Comparison of ENCODE assay signal across 8 mouse cellular contexts in the genomic region with DNA sequence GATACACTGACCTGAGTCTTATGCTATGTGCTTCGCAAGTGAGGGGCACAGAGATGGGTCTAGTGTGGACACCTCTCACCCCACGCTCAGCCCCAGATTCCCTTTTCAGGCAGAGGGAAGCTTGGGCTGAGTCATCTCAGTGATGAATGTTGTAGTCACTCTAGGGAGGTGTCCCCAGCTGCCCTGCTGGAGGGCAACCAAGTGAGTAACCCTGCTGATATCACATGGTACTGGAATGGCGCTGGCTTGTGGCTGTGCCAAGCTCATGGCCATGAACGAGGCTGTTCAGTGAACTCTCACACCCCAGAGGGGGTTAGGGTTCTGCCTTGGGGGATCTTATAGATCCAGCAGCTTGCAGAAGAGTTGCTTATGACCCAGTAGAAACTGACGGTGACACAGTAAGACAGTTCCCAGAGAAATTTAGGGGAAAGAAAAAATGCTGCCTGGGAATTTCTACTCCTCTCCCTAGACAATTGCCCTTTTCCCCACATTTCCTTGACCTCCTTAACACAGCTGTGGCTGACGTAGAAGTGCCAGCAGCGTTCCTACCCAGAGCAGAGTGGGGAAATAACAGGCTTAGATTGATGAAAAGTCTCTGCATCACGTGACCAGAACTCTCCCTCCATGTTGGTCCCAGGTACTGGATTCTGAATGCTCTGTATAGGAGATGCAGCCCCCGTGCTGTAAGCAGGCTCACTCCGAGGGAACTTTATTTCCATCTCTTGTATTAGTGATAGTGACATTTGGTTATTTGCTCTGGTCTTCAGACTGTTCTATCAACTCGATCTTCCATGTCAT.
DNase-seq lines count a peak whose midpoint lies in the region; ATAC-seq and TF ChIP-seq lines count a peak whose summit lies in the region.

No protein-coding gene starts in this region.

- no peaks in the 10 kb centered on the region for H3K27me3 ChIP-seq in heart, adult 2 months (ENCODE audit: control insufficient read depth, insufficient read depth, low read length)
- H3K27me3 ChIP-seq in heart, embryonic 10.5 days (ENCODE audit: insufficient read depth, poor library complexity, severe bottlenecking) = no peaks in the 10 kb centered on the region
- no peaks in the 10 kb centered on the region for H3K27me3 ChIP-seq in lung, embryonic 14.5 days (ENCODE audit: insufficient read depth, low read length)
- H3K27me3 ChIP-seq in liver, postnatal 0 days (ENCODE audit: insufficient read depth, low read length) = no peaks in the 10 kb centered on the region

- intact Hi-C loops in heart, adult 2 months (cut with DNase I) = no loop called here

- no peaks in the 10 kb centered on the region for H3K9me3 ChIP-seq in heart, embryonic 10.5 days
- no peaks in the 10 kb centered on the region for H3K9me3 ChIP-seq in lung, embryonic 14.5 days (ENCODE audit: low read depth, low read length)
- no peaks in the 10 kb centered on the region for H3K9me3 ChIP-seq in liver, postnatal 0 days (ENCODE audit: low read length)

- no peak overlapping the region for H3K4me3 ChIP-seq in heart, adult 2 months
- no peak overlapping the region for H3K4me3 ChIP-seq in heart, embryonic 10.5 days
- no peak overlapping the region for H3K4me3 ChIP-seq in lung, embryonic 14.5 days (ENCODE audit: low read depth, low read length)
- H3K4me3 ChIP-seq in liver, postnatal 0 days (ENCODE audit: low read depth, low read length) = no peak overlapping the region

- no peaks in the 10 kb centered on the region for H3K36me3 ChIP-seq in heart, adult 2 months (ENCODE audit: control insufficient read depth, insufficient read depth, low read length)
- H3K36me3 ChIP-seq in heart, embryonic 10.5 days = no peaks in the 10 kb centered on the region
- H3K36me3 ChIP-seq in lung, embryonic 14.5 days (ENCODE audit: insufficient read depth) = no peaks in the 10 kb centered on the region
- no peaks in the 10 kb centered on the region for H3K36me3 ChIP-seq in liver, postnatal 0 days (replicated peaks; ENCODE audit: insufficient read depth, low read length)

- WGBS in heart, adult 2 months = 45% methylated on average over 11 of the region's 11 CpGs
- WGBS in heart, embryonic 10.5 days = 79% methylated on average over 11 of the region's 11 CpGs
- 67% methylated on average over 11 of the region's 11 CpGs for WGBS in lung, embryonic 14.5 days
- WGBS in liver, postnatal 0 days (ENCODE audit: insufficient replicate concordance) = 72% methylated on average over 11 of the region's 11 CpGs

- H3K9ac ChIP-seq in heart, adult 2 months (ENCODE audit: low read depth, low read length) = no peak overlapping the region
- H3K9ac ChIP-seq in lung, embryonic 14.5 days = no peak overlapping the region
- no peak overlapping the region for H3K9ac ChIP-seq in liver, postnatal 0 days (replicated peaks)

- H3K4me2 ChIP-seq in lung, embryonic 14.5 days = no peak overlapping the region
- H3K4me2 ChIP-seq in liver, postnatal 0 days (ENCODE audit: low read depth, low read length) = no peak overlapping the region

- H3K4me1 ChIP-seq in heart, adult 2 months (ENCODE audit: control insufficient read depth, insufficient read depth, low read length) = peaks cover 8% of the 10 kb centered on the region
- H3K4me1 ChIP-seq in heart, embryonic 10.5 days = no peaks in the 10 kb centered on the region
- H3K4me1 ChIP-seq in lung, embryonic 14.5 days (ENCODE audit: insufficient read depth) = no peaks in the 10 kb centered on the region
- H3K4me1 ChIP-seq in liver, postnatal 0 days (ENCODE audit: insufficient read depth) = no peaks in the 10 kb centered on the region; the same call in 1 of the 2 replicates

- peak; percentile 89 for TF ChIP-seq EP300 in heart, adult 2 months (IDR thresholded peaks at IDR 0.05; ENCODE audit: insufficient read depth, low read depth, low read length)
- TF ChIP-seq EP300 in liver, postnatal 0 days (IDR thresholded peaks at IDR 0.05; ENCODE audit: low read depth) = no peak

- H3K27ac ChIP-seq in heart, adult 2 months = peak overlapping the region; percentile 74
- H3K27ac ChIP-seq in heart, embryonic 10.5 days = no peak overlapping the region
- H3K27ac ChIP-seq in lung, embryonic 14.5 days (ENCODE audit: low read depth) = no peak overlapping the region
- no peak overlapping the region for H3K27ac ChIP-seq in liver, postnatal 0 days (ENCODE audit: low read depth)

- no peak for TF ChIP-seq CTCF in heart, adult 2 months (IDR thresholded peaks at IDR 0.05)
- no peak for TF ChIP-seq CTCF in lung, embryonic 14.5 days (IDR thresholded peaks at IDR 0.05; ENCODE audit: low read depth)
- TF ChIP-seq CTCF in liver, postnatal 0 days (IDR thresholded peaks at IDR 0.05; ENCODE audit: low read depth) = no peak

- peak; percentile 77 to 86 for DNase-seq in heart, adult 2 months
- DNase-seq in heart, embryonic 10.5 days (ENCODE audit: low spot score) = no peak
- peak; percentile 28 for DNase-seq in MN1 (ENCODE audit: low spot score)
- DNase-seq in gastrocnemius, adult 18-20 months (ENCODE audit: low spot score) = peak; percentile 90
- peak; percentile 2 for DNase-seq in lung, embryonic 14.5 days
- no peak for DNase-seq in thymus, postnatal 10 days (ENCODE audit: low spot score in 2 of 2)
- no peak for DNase-seq in liver, postnatal 0 days
- DNase-seq in right cerebral cortex, postnatal 36 days (ENCODE audit: low spot score in 2 of 2) = no peak

- no peaks in the 10 kb centered on the region for H3K79me2 ChIP-seq in heart, adult 2 months (replicated peaks; ENCODE audit: control insufficient read depth, insufficient read depth, low read length)

- no peak for TF ChIP-seq POLR2A in heart, adult 2 months (IDR thresholded peaks at IDR 0.05; ENCODE audit: insufficient read depth, low read depth, low read length)

- ATAC-seq in lung, embryonic 14.5 days (ENCODE audit: insufficient read depth) = no peak
- no peak for ATAC-seq in liver, postnatal 0 days

Comparison
In these comparisons a context has a peak if more than half of its experiments do, and no peak if none do; other contexts are left out.
1. DNase-seq: peak in heart, adult 2 months (2 of 2), MN1 (single experiment), gastrocnemius, adult 18-20 months (single experiment) and lung, embryonic 14.5 days (single experiment); none in heart, embryonic 10.5 days (single experiment), thymus, postnatal 10 days (0 of 2), liver, postnatal 0 days (single experiment) and right cerebral cortex, postnatal 36 days (0 of 2).